Mouse (Mus musculus): Measurements from ENCODE around the gene Gadd45g. TPM values are rescaled to one million over a fixed set of nuclear protein-coding genes. Genes with fewer than 3 reads are reported as not detected.

Gene Gadd45g
- total RNA-seq, 2 experiments from 2014 or later, result 11.0 to 24.6 TPM

DNA sequence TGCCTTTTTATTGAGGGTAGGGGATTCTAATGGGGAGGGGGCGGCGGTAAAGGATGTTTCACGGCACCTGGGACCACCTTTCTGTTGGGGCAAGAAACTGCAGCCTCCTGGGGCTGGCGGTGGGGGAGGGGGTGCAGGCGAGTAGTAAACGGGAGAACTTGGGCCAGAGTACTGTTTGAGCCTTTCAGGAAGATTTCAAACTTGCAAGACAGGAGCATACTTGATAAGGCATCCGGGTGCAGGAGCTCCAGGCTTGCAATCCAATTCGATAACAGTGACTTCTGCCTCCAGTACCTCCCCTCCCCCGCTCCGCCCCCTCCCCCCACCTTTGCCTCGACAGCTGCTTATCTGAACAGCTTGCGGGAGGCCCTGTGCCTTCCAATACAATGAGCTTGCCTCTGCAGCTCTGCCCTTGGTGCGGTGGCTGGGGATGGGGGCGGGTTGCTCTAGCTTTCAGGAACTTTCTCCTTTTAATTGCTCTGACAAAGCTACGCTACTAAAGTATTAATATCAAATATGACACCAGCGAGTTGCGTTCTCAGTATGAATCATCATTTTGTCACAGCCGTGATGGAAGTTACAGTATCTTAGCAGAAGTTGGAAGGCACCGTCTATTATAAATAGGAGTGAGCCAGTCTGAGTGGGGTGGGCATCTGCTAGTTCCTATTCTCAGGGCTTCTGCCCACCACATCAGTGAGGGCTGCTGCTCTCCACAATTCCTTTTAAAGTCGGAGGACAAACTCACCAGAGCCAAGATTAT is 2.2 kb downstream of the Gadd45g start:
- DNase-seq (ENCODE audit: low spot score in 2 of 2), result peak; percentile 64 to 67

DNA sequence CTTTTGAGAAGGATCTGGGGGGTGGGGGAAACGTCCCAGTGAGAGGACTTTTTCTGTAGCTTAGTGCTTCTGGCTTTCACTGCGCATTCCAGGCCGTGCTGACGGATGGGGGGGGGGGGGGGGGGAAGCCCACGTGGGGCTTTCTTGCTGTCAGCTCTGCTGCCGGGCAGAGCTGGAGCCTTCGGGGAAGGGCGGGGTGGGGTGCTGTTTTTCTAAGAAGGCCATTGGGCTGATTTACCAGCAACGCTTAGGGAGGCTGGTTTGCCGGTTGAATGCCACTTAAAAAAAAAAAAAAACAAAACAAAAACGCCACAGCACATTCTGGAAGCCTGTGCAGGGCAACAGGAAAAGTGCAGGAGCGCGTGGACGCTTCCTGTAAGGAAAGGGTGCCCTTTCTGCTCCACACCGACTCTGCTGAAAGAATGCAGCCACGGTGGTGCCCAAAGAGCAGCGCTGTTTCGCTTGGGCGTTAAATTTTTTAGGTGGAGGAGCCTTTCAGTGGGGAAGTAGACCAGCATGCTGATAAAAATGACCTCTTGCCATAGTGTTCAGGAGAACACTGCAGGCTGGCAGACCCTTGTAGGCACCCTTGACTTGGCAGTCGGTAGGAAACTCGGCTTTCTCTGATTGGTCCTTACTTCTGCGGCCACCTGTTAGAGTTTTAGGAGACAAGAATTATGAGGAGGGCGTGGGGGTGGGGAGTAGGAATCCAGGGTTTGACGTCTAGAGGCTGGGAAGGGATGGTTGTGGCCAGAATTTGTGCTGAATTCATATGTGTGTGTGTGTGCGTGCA is 3.0 kb downstream of the Gadd45g start:
- intact Hi-C loops (cut with DNase I), result loop anchor here (2.0 to 5.0 kb wide), 3 partner anchors 83 to 243 kb away; no protein-coding TSS in a partner anchor
- DNase-seq (ENCODE audit: low spot score in 2 of 2), result no peak

More for the DNA sequence above, 2.2 kb downstream of the Gadd45g start:
- intact Hi-C loops (cut with DNase I), result loop anchor here (2.0 to 5.0 kb wide), 3 partner anchors 84 to 244 kb away; no protein-coding TSS in a partner anchor

DNA sequence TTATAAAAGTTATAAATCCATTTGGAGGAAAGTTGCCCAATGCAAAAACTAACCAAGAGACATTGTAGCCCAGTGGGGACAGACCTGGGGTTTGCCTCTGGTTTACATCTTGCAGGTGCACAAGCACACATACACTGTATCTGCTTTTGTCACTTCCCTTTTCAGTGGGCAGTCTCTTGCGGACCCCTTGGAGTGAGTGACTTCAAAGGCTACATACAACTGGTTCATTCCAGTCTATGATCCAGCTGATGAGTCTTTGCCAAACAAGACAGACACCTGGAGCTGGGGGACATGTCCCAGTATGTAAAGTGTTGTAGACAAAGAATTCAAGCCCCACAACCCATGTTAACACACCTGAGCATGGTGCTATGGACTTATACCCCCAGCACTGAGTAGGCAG is 4.1 kb downstream of the Gadd45g start:
- intact Hi-C loops (cut with DNase I), result no loop called here

DNA sequence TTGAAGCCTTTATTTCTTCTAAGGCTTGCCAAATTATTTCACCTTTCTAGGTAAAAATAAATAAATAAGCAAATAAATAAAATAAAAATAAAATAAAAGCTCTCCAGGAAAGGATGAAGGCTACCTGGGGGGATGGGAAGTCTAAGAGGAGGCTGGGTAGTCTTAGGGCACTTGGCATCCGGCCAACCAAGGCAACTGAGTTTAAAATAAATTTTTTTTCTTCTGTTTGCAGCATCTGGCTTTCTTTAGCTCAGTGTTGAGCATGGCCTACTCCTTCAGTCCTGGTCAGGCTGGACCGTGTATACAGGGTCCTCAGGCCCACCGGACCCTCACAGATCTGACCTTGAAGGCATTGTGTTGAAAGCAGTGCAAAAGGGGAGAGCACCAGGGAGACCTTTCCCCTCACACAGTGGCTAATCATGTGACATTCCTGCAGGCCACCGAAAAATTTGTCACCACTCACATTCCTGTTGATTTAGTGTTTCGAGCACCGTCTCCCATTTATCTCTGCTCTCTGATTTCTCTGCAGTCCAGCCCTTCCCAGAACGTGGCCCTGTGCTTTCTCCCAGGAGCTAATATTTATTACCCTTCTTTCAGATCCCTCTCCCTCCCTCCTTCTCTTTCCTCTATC is 6.2 kb downstream of the Gadd45g start:
- DNase-seq (ENCODE audit: low spot score in 2 of 2), result no peak
- intact Hi-C loops (cut with DNase I), result no loop called here

More for the DNA sequence above, 4.1 kb downstream of the Gadd45g start:
- no peak for DNase-seq (ENCODE audit: low spot score in 2 of 2)

DNA sequence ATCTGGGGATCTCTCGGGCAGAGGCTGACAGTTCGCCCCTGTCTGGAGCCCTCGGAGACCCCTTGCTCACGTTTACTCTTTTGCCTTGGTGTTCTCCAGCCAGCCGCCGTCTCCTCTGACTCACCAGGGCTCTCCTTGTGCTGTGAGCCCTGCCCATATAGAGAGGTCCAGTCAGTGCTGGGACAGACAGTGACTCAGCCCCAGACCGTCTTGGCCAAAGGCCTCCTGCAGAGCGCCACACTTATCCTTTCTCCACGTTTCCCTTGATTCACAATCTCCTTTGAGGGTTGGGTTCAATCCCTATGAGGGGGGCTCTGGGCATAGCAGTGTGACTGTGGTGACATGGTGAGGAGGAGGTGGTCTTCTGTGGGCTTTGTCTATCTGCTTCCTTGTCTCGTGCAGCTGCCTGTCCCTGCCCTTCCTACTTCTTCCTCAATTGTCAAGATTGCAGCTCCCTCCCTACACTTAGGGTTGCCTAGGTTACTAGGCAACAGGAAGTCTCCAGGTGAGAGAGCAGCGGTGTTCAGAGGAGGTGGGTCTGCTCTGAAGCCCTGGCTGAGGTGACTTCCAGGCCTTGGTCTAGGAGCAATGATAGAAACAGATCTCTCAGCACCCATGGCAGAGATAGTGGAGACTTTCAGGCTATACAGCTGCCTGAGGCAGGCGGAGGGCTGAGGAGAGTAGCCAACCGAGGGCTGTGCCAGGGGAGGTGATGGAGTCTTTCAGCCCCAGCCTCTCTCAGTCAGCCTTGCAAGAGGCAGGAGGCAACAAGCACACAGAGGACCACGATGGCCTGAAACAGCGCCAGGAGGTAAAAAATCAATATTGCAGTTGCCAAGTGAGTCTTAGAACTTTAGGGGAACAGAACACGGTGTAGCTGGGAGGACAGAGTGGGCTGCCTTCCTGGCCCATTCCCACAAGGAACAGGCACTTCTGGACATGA is 7.1 kb downstream of the Gadd45g start:
- intact Hi-C loops (cut with DNase I), result no loop called here
- DNase-seq (ENCODE audit: low spot score in 2 of 2), result no peak

DNA sequence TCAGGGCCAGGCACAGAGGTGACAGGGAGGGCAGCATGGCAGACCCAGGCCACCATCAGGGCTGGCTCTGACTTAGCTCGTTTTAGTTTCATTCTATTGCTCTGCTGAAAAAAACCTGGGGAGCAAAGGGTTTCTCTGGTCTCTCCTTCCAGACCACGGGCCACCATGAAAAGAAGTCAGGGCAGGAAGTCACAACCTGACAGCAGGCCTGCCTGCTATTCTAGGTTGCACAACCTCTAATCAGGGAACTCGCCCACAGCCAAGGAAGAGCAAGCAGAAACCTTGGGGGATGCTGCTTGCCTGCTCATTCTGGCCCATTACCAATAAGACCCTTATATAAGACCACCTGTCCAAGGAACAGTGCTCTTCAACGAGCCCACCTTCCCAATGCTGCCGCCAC is 9.1 kb downstream of the Gadd45g start:
- no peak for DNase-seq (ENCODE audit: low spot score in 2 of 2)
- intact Hi-C loops (cut with DNase I), result no loop called here

DNA sequence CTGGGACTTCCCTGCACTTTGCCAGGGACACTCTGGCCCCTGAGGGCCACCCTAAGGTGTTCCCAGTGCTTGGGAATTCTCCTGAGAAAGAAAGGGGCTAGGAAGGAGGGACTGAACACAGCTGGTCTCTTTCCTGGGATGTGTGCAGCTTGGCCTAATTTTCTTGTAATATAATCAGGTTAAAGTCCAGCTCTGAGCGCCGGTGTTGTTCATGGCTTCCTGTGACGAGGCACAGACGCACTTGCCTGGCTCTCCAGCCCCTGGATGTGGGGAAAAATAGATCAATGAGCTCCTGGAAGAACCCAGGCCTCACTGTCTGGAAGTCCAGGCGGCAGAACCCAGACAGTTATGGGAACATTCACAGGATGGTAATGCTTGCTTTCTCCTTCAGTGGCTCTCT is 10.7 kb downstream of the Gadd45g start:
- DNase-seq (ENCODE audit: low spot score in 2 of 2), result no peak
- intact Hi-C loops (cut with DNase I), result no loop called here

DNA sequence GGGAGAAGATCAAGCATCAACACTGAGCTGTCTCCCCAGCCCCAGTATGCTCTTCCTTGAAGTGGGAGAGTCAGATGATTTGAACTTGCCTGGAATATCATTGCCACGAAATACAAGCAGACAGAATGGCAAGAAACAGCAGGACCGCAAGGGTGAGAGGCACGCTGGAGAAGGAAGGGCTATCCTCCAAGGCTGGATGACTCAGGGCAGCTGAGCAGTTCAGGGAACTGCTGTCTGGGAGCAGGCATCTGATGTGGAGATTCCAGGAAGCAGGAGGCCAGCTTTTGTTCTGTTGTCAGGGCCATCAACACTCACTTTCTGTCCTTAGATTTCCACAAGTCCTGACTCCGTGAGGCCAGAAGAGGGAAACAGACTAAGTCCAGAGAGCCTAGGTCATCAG is 12.0 kb downstream of the Gadd45g start:
- intact Hi-C loops (cut with DNase I), result no loop called here
- DNase-seq (ENCODE audit: low spot score in 2 of 2), result no peak

DNA sequence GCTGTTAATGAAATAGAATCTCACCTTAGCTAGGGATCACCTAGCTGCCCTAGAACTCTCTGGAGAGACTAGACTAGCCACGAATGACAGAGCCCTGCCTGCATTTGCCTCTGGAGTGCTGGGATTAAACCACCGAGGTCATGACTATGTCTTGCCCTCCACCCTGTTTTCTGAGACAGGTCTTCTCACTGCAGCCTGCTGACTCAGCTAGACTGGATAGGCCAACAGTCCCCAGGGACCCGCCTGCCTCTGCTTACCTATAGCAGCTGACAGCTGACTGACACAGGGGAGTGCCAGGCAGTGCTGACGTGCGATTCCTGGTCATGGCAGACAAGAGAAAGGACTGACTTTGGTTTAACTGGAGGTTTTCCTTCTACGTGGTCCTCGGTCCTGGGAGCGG is 12.7 kb downstream of the Gadd45g start:
- no peak for DNase-seq (ENCODE audit: low spot score in 2 of 2)
- intact Hi-C loops (cut with DNase I), result no loop called here

DNA sequence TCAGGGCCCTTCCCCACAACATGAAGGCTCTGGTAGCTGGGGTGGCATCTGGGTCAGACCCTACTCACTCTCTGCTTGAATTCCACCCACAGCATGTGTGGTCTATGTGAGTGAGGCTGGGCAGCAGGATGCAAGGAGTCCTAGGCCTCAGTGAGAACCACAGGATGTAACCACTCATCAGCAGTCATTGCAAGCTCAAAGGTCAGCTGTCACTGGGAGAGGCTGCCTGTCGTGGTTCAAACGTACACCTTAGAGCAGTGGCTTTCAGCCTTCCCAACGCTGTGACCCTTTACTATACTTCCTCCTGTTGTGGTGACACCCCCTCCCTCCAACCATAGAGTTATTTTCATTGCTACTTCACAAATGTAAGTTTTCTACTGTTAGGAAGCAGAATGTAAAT is 13.3 kb downstream of the Gadd45g start:
- DNase-seq (ENCODE audit: low spot score in 2 of 2), result no peak
- intact Hi-C loops (cut with DNase I), result no loop called here

DNA sequence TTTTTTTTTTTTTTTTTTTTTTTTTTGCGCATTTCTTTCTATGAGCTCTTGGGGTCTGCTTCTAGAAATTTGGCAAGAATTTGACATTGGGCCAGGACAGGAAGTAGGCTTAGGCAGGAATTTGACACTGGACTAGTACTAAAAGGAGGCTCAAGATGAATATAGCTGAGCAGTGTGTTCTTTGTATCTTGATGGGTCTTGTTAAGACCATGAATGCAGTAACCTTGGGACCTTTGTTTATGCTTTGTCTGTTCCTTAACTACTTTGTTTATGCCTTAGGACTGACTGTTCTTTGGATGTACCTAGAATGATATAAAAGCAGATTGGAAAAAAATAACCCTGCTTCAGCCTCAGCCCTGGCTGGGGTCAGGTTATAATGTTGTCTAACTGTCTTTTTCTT is 16.3 kb downstream of the Gadd45g start:
- intact Hi-C loops (cut with DNase I), result no loop called here
- DNase-seq (ENCODE audit: low spot score in 2 of 2), result no peak

DNA sequence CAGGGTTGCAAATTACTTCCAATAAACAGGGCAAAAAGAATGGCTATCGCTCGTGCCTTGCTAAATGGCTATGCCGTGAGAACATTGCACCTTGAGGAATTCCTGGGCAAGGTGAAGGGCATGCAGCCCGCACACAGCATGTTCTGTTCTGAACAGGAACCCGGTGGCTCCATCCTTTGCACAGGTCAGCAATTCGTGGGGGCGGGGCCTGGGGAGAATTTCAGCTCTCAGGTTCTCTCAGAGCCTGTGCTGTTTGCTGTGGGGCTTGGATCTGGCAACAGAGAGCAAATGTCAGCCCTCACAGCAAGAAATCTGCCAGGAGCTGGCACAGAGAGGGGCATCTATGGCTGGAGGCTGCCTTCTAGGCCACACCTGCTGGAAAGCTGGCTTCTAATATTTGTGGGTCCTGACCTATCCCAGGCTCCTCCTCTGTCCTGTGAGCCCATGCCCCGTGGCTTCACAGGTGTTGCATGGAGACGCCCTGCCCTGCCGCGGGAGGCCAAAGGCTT is 19.7 kb downstream of the Gadd45g start:
- intact Hi-C loops (cut with DNase I), result no loop called here
- no peak for DNase-seq (ENCODE audit: low spot score in 2 of 2)

DNA sequence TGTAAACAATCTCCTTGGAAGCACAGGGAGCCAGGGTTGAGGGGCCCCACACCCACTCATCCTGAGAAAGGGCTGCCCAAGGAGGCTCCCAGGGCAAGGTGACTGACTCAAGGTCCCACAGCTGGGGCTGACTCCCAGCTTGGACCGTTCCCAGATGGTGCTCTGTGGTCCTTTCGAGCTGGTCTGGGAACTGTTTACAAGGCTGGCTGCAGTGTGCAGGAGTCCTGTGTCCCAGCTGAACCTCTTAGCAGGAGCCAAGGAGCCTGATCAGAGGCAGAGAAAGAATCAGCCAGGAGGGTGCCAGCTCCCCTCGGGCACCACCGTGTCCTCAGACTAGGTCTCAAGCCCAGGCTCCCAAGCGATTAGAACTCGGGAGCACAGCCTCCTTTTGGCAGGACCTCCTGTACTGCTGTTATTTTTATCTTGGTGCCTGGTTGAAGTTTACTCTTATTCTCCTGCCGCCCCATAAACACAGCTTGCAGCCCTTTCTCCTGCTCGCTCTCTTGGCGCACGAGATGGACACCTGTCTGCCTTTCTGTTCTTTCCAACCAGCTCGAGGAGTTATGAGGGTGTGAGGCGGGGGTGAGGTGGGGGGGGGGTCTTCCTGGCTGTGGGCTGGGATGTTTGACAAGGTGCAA is 22.1 kb downstream of the Gadd45g start:
- peak; percentile 25 to 33 for DNase-seq (ENCODE audit: low spot score in 2 of 2)
- intact Hi-C loops (cut with DNase I), result no loop called here

DNA sequence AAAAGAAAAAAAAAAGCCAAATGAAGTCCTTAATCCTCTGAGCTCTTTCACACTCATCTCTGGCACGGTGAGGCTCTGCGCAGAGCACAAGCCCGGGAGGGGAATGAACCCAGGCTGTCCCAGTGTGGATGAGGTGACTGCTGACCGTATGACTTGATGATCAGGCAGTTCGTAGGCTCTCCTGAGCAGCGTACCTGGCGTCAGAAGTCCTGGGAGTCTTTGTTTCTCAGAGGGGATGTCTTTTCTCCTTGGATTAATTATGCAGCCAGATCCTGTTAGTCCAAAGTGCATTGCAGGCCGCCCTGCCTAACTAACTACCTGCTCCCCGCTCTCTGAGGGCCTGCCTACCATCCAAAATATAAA is 22.6 kb downstream of the Gadd45g start:
- intact Hi-C loops (cut with DNase I), result no loop called here
- no peak for DNase-seq (ENCODE audit: low spot score in 2 of 2)

DNA sequence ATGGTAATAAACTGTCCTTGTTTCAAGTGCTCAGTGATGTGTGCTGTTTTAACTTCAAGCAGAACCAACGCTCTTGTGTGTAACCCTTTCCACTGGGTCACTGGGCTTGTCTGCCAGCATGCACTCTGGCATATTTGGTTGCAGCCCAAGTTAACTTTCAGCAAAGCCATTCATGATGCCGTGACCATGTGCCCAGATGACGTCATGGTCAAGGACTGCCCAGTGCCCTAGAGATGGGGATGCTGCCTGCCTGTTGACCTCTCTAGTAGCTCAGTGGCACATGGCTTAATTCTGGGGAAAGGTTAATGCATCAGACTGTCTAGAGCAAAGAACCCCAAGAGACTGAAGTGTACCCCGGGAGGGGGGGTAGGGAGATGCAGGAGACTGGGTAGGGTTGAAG is 24.7 kb downstream of the Gadd45g start:
- DNase-seq (ENCODE audit: low spot score in 2 of 2), result no peak
- intact Hi-C loops (cut with DNase I), result no loop called here

DNA sequence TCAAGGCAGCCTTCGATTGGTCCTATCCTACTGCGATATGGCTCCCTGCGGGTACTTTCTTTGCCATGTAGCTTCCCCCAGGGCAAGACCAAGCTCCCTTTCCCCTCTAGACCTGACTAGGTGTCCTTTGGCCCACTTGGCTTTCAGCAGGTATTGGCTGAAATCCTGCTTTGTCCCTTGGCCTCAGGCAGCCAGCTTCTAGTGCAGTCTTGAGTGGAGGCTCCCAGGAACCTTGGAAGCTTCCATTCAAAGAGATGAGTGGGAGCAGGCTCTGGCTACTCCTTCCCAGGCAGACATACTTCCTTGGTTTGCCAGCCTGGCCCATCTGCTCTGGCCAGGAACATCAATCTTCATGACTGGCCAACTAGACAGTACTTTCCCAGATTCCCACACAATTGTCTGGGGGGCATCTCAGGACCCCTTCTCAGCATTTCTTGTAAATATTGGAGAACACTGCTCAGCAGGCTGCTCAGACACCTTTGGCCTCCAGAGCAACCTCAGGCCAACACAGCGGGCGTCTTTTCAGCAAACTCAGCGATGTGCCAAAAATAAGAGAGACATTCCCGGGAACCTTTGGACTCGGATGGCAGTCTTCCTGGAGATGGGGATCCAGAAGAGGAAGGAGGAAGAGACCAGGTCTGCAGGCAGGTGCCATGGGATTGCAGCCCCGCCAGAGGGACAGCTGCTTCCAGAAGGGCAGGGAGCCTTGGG is 25.9 kb downstream of the Gadd45g start:
- intact Hi-C loops (cut with DNase I), result no loop called here
- DNase-seq (ENCODE audit: low spot score in 2 of 2), result no peak

DNA sequence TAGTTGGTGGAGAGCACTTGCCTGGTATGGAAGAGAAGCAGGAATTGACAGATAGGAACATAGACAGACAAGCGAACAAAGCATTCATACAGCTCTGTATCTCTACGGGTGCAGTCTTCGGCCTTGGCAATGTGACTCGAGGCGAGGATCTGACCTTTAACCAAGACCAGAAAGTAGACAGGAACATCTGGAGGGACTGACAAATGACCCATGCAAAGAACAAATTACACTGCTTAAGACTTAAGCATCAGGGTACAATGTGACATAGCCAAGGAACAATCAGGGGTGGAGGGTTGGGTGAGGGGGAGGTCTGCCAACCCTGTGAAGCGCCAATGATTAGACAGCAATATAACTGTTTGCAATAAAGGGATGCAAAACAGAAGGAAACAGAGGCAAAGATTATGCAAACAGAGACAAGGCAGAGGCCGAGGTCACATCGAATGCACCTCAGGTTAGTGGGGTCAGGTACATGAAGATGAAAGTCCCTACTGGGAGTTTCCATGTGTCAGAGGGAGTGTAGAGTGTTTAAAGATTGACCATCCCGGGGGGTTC is 26.6 kb downstream of the Gadd45g start:
- no peak for DNase-seq (ENCODE audit: low spot score in 2 of 2)
- intact Hi-C loops (cut with DNase I), result no loop called here

DNA sequence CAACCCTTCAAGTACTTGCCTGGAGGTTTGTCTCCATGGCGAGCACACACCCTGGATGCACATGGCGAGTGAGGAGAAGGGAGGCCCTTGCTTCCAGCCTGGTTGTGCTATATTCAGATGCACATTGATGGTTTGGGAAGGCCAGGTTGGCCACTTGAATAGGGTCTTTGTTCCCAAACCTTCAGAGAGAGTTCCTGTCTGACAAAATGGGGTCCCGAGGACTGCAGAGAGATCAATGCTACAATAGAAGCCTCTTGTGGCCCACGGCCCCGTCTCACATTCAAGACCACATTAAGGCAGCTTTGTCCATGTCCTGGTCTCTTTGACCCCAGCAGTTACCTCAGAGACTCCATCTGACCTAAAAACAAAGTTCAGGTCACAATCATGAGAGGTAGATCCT is 27.3 kb downstream of the Gadd45g start:
- DNase-seq (ENCODE audit: low spot score in 2 of 2), result no peak
- intact Hi-C loops (cut with DNase I), result no loop called here

Measured in left cerebral cortex, postnatal 36 days (tissue).